Mouse (Mus musculus) intestine, embryonic 14.5 days (tissue): Measurements from ENCODE around the gene Olfr552. TPM values are rescaled to one million over a fixed set of nuclear protein-coding genes. Genes with fewer than 3 reads are reported as not detected.

Source experiments
- ATAC-seq: fragments of 200-750 bp; cut with Nextera tagmentation; replicated peaks from 2 replicates; pipeline ENCODE4 v1.8.0; 2017; ENCODE audit warnings: low read depth, moderate number of reproducible peaks, moderate TSS enrichment, moderate library complexity; ENCODE audit not compliant: low FRiP score, low TSS enrichment
- DNase-seq: peaks from one replicate; pipeline ENCODE4 v3.0.0-alpha.2; 2018; ENCODE audit warnings: low spot score
- H3K27ac ChIP-seq: fragments of 300-500 bp; sonication (generic); 2 replicates; pipeline ENCODE4 v1.5.1; 2014; ENCODE audit warnings: low read depth, mild to moderate bottlenecking, control low read depth
- H3K27me3 ChIP-seq: fragments of 300-500 bp; sonication (generic); replicated peaks from 2 replicates; pipeline ENCODE4 v1.6.1; 2014; ENCODE audit warnings: low read length, control low read depth; ENCODE audit not compliant: control insufficient read depth, insufficient read depth
- H3K36me3 ChIP-seq: fragments of 300-500 bp; sonication (generic); 2 replicates; pipeline ENCODE4 v1.6.1; 2014; ENCODE audit warnings: low read length, control low read depth; ENCODE audit not compliant: control insufficient read depth, insufficient read depth
- H3K4me1 ChIP-seq: fragments of 300-500 bp; sonication (generic); replicated peaks from 2 replicates; pipeline ENCODE4 v1.6.1; 2014; ENCODE audit warnings: low read length, control low read depth, mixed read lengths; ENCODE audit not compliant: control insufficient read depth, insufficient read depth
- H3K4me2 ChIP-seq: fragments of 300-500 bp; sonication (generic); 2 replicates; pipeline ENCODE4 v1.6.1; 2014; ENCODE audit warnings: low read length
- H3K4me3 ChIP-seq: fragments of 300-500 bp; sonication (generic); 2 replicates; pipeline ENCODE4 v1.5.1; 2014; ENCODE audit warnings: low read depth, low read length, control low read depth, mixed read lengths
- H3K9ac ChIP-seq: fragments of 300-500 bp; sonication (generic); 2 replicates; pipeline ENCODE4 v1.6.1; 2014; ENCODE audit warnings: mild to moderate bottlenecking, low read length
- H3K9me3 ChIP-seq: fragments of 300-500 bp; sonication (generic); 2 replicates; pipeline ENCODE4 v1.6.1; 2016; ENCODE audit warnings: low read length, control low read depth; ENCODE audit not compliant: control insufficient read depth
- WGBS: fragments of 180-500 bp; shearing (Covaris S2); extraction: QIAGEN DNeasy Blood & Tissue Kit; methylation state at CpG from one replicate; pipeline ENCODE4 v1.1.7; 2014; 5-methylcytosine and 5-hydroxymethylcytosine counted together
- polyA plus RNA-seq: library from polyadenylated mRNA; unstranded; fragments of >200 nt; fragmentation: Nextera tagmentation; extraction: Ambion mirVana; gene quantifications from 2 replicates; pipeline ENCODE4 v1.2.1, GENCODE M21; 2014

Gene Olfr552
- not detected in 2 replicates for polyA plus RNA-seq

DNA sequence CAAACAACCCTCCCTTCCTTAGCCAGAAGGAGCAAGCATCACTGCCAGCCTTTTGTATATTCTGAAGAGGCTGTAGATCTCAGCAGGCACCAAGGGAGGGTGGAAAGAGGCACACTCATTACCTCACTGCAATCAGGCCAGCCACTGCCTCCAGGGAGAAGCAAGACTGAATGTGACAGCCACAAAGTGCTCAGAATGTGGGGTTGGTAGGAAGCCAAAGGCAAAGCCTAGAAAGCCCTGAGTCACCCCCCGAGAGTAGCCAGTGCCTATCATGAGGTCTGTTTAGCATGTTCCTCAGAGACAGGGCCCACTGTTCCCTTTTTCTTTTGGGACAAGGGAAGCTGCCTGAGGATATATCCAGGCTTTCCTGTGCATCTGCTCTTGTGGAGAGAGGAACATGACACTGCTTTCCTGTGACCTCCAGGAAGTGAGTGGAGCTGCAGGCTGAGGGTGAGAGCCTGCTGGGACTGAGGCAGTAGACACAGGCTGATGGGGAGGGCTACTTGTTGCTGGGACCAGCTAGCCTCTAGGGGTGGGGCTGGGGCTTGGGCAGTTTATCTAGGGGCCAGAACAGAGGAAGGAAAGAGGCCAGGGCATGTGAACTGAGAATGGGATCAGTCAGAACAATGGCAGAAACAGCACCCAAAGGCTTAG is at the start of gene Olfr552:
Gene Olfr552 (plus strand): TSS at position 393 of the 654 bp plus-strand sequence.
- Histone ChIP-seq H3K27me3 (no peaks in the 10 kb centered on the region), H3K36me3 (no peaks in the 10 kb centered on the region), H3K4me3 (no peak within 1 kb of the TSS), H3K4me1 (no peaks in the 10 kb centered on the region), H3K4me2 (no peak within 1 kb of the TSS), H3K9me3 (no peaks in the 10 kb centered on the region), H3K27ac (no peak within 1 kb of the TSS), H3K9ac (no peak within 1 kb of the TSS)
- WGBS: 65% methylated on average over 1 of the region's 1 CpGs
- DNase-seq (no peak), ATAC-seq (no peak)

DNA sequence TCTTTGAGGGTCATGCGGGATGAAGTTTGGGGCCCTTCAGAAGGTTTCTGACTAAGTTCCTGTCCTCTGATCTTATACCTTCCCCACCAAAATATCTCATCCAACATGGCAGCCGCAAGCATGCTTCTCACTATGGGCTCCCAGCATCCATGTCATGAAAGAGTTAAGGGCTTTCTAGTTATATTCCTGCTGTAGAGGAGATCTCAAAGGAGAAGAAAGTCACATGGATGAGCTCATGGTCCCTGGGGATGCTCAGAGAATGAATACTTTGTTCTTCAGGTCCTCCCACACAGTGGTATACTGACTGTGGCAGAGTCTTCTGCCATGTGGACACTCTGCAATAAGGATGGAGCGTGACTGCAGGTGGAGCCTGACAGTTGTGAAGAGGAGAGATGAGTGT is 48.0 kb upstream of the Olfr552 start, which contains the start of gene Olfr549:
Gene Olfr549 (plus strand): TSS at position 301 of the 400 bp plus-strand sequence.
- Histone ChIP-seq H3K9ac (no peak within 1 kb of the TSS), H3K4me1 (no peaks in the 10 kb centered on the region), H3K27ac (no peak within 1 kb of the TSS), H3K9me3 (no peaks in the 10 kb centered on the region), H3K27me3 (no peaks in the 10 kb centered on the region), H3K36me3 (no peaks in the 10 kb centered on the region), H3K4me3 (no peak within 1 kb of the TSS), H3K4me2 (no peak within 1 kb of the TSS)
- no peak for ATAC-seq
- 88% methylated on average over 3 of the region's 3 CpGs for WGBS
- DNase-seq: no peak

DNA sequence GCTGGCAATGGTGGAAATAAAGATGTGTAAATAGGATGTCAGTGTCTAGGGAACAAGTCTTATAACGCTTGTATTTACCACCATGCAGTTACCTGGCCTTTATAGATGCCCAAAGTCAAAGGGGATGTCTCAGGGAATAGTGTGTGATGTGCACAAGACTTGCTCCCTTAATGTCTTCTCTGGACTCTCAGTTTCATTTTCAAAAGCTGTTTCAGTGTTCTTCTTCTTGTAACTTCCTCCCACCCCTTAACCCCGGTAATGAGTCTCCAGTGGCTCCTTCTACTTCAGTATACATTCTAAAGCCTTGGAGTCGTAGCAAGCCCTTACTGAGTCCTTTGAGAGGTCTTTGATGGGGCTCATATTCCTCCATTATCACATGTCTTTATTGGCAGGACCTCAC is 44.3 kb upstream of the Olfr552 start:
- 84% methylated on average over 3 of the region's 3 CpGs for WGBS
- H3K36me3 ChIP-seq: no peaks in the 10 kb centered on the region
- H3K27me3 ChIP-seq: no peaks in the 10 kb centered on the region
- no peaks in the 10 kb centered on the region for H3K4me1 ChIP-seq
- ATAC-seq (no peak), DNase-seq (no peak)
- no peak overlapping the region for H3K4me3 ChIP-seq
- no peak overlapping the region for H3K9ac ChIP-seq
- no peak overlapping the region for H3K4me2 ChIP-seq
- H3K9me3 ChIP-seq: no peaks in the 10 kb centered on the region
- H3K27ac ChIP-seq: no peak overlapping the region

GRCm38 (mm10) chr7:102564999-102565997 is 32.3 kb upstream of the Olfr552 start, which contains the start of gene Trim21:
TSS of gene Trim21 (minus strand) at chr7:102565486.
- Histone ChIP-seq H3K36me3 (no peaks in the 10 kb centered on the region), H3K9ac (peak within 1 kb of the TSS; percentile 25; the same call in 1 of the 2 replicates), H3K4me2 (peak within 1 kb of the TSS; percentile 54), H3K4me3 (peak within 1 kb of the TSS; percentile 39), H3K9me3 (no peaks in the 10 kb centered on the region), H3K4me1 (peaks cover 5% of the 10 kb centered on the region; the same call in 1 of the 2 replicates), H3K27me3 (no peaks in the 10 kb centered on the region), H3K27ac (no peak within 1 kb of the TSS)
- 17% methylated on average over 10 of the region's 10 CpGs for WGBS
- peak; percentile 75 for DNase-seq
- peak; percentile 96 for ATAC-seq

DNA sequence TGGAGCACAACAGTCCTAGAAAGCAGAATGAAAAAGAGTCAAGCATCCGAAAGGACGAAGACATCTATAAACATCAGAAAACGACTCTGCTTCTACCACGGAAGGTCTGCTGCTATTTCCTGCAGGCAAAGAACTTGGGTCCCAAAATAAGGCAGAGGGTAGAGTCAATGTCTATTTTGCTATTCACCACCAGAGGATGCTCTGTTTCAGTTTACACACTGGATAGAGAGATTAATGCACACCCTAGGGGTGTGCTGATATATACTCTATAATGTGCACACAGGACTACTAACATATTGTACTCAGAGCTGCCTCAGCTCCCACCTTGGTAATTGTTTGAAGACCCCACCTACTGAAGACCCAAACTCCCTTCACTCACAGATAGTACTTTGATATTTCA is 31.4 kb upstream of the Olfr552 start:
- no peak overlapping the region for H3K4me3 ChIP-seq
- no peak overlapping the region for H3K27ac ChIP-seq
- H3K9me3 ChIP-seq: no peaks in the 10 kb centered on the region
- no peaks in the 10 kb centered on the region for H3K36me3 ChIP-seq
- H3K9ac ChIP-seq: no peak overlapping the region
- H3K27me3 ChIP-seq: no peaks in the 10 kb centered on the region
- 88% methylated on average over 4 of the region's 4 CpGs for WGBS
- DNase-seq: no peak
- H3K4me2 ChIP-seq: no peak overlapping the region
- ATAC-seq: no peak
- H3K4me1 ChIP-seq: peaks cover 5% of the 10 kb centered on the region; the same call in 1 of the 2 replicates

GRCm38 (mm10) chr7:102571142-102571541 is 26.4 kb upstream of the Olfr552 start, which contains the start of gene Olfr550:
TSS of gene Olfr550 (plus strand) at chr7:102571442.
- H3K4me1 ChIP-seq: no peaks in the 10 kb centered on the region
- no peak for ATAC-seq
- H3K36me3 ChIP-seq: no peaks in the 10 kb centered on the region
- 92% methylated on average over 8 of the region's 8 CpGs for WGBS
- H3K9me3 ChIP-seq: no peaks in the 10 kb centered on the region
- no peak within 1 kb of the TSS for H3K4me3 ChIP-seq
- no peak for DNase-seq
- no peak within 1 kb of the TSS for H3K9ac ChIP-seq
- no peak within 1 kb of the TSS for H3K4me2 ChIP-seq
- H3K27ac ChIP-seq: no peak within 1 kb of the TSS
- H3K27me3 ChIP-seq: no peaks in the 10 kb centered on the region

GRCm38 (mm10) chr7:102573174-102573830 is 24.3 kb upstream of the Olfr552 start:
- ATAC-seq (no peak), DNase-seq (no peak)
- Histone ChIP-seq H3K4me3 (no peak overlapping the region), H3K27ac (no peak overlapping the region), H3K9me3 (no peaks in the 10 kb centered on the region), H3K4me2 (no peak overlapping the region), H3K27me3 (no peaks in the 10 kb centered on the region), H3K36me3 (no peaks in the 10 kb centered on the region), H3K4me1 (no peaks in the 10 kb centered on the region), H3K9ac (no peak overlapping the region)
- WGBS: 77% methylated on average over 3 of the region's 3 CpGs

DNA sequence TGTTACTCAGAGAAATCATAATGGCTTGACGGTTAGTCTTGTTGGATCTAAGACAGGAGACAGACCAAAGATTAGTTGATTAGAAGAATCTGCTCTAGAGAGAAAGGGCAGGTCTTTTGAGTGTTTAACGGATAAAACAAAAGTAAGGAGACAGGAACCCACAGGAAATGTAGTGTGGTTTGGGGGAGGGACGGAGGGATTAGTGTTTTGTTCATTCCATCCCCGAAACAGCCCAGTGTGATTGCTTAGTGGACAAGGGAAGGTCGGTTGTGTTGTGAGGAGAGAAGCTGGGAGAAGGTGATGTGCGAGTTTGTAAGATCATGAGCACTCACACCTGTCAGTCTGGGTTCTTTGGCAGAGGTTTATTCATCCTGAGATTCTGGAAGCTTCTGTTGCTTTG is 21.6 kb upstream of the Olfr552 start:
- 76% methylated on average over 6 of the region's 6 CpGs for WGBS
- no peaks in the 10 kb centered on the region for H3K27me3 ChIP-seq
- no peak overlapping the region for H3K9ac ChIP-seq
- no peak overlapping the region for H3K4me2 ChIP-seq
- H3K27ac ChIP-seq: no peak overlapping the region
- ATAC-seq (no peak), DNase-seq (no peak)
- no peak overlapping the region for H3K4me3 ChIP-seq
- H3K36me3 ChIP-seq: no peaks in the 10 kb centered on the region
- H3K4me1 ChIP-seq: no peaks in the 10 kb centered on the region
- H3K9me3 ChIP-seq: no peaks in the 10 kb centered on the region
